ENCODE assay signal across 10 mouse cellular contexts in the genomic region with DNA sequence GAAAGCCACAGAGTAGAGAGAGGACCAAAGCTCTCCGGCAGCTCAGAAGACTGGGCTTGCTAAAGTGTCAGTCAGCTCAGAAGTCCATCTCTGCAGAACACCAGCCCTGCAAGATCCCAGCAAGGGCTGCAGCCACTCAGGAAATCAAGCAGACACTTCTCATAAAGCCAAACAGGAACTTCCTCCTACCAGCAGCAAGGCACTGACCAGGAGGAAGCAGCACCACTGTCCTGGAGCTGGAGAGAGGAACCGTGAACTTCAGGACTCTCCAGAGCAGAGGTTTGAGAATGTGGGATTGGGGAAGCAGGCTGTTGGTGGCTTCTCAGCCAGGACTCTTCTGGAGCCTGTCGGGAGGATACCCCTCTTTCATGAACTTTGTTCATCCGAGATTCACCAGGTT. TPM values are rescaled to one million over a fixed set of nuclear protein-coding genes. Genes with fewer than 3 reads are reported as not detected.
DNase-seq lines count a peak whose midpoint lies in the region; ATAC-seq and TF ChIP-seq lines count a peak whose summit lies in the region.
"Had no signal": no experiment of that assay in that cellular context is flagged by ENCODE, and none has a peak within 500 bp of the region (broad histone marks: within the 10 kb centered on the region; RNA-seq: fewer than 3 reads in every experiment).

No protein-coding gene starts in this region.

- no peaks in the 10 kb centered on the region for H3K9me3 ChIP-seq in heart, embryonic 11.5 days (replicated peaks; ENCODE audit: control insufficient read depth, low read length)
- H3K9me3 ChIP-seq: embryonic facial prominence, embryonic 13.5 days had no signal

- H3K4me1 ChIP-seq in kidney, adult 2 months (ENCODE audit: control insufficient read depth, insufficient read depth, low read length) = peaks cover 5% of the 10 kb centered on the region
- H3K4me1 ChIP-seq in bone marrow macrophage, adult 2 months (ENCODE audit: control insufficient read depth, insufficient read depth, low read length) = peaks cover 44% of the 10 kb centered on the region
- H3K4me1 ChIP-seq in heart, embryonic 11.5 days (ENCODE audit: control insufficient read depth, insufficient read depth, low read length) = peaks cover 17% of the 10 kb centered on the region

- ATAC-seq in heart, embryonic 11.5 days (replicated peaks; ENCODE audit: insufficient number of reproducible peaks, low FRiP score, low TSS enrichment) = no peak

- H3K27me3 ChIP-seq in kidney, adult 2 months (replicated peaks; ENCODE audit: control insufficient read depth, insufficient read depth, low read length) = no peaks in the 10 kb centered on the region
- H3K27me3 ChIP-seq in heart, embryonic 11.5 days (ENCODE audit: control insufficient read depth, insufficient read depth, low read length) = peaks cover 5% of the 10 kb centered on the region; the same call in 1 of the 2 replicates

- WGBS in kidney, adult 2 months = 53% methylated on average over 4 of the region's 4 CpGs
- 52% methylated on average over 4 of the region's 4 CpGs for WGBS in heart, embryonic 11.5 days (ENCODE audit: insufficient replicate concordance)

- no peaks in the 10 kb centered on the region for H3K36me3 ChIP-seq in kidney, adult 2 months (ENCODE audit: control insufficient read depth, insufficient read depth, low read length)
- no peaks in the 10 kb centered on the region for H3K36me3 ChIP-seq in heart, embryonic 11.5 days (ENCODE audit: control insufficient read depth, insufficient read depth, low read length)
- H3K36me3 ChIP-seq: embryonic facial prominence, embryonic 13.5 days had no signal

- no peak for TF ChIP-seq CTCF in kidney, adult 2 months (conservative IDR thresholded peaks at IDR 0.05; ENCODE audit: insufficient read depth, insufficient read length, low read depth, low read length)
- TF ChIP-seq CTCF in bone marrow macrophage, adult 2 months (IDR thresholded peaks at IDR 0.05; ENCODE audit: low read depth, low read length) = no peak

- H3K9ac ChIP-seq in heart, embryonic 11.5 days (ENCODE audit: low read depth, low read length) = no peak overlapping the region
- H3K9ac ChIP-seq: embryonic facial prominence, embryonic 13.5 days had no signal

- no peak for TF ChIP-seq POLR2A in kidney, adult 2 months (IDR thresholded peaks at IDR 0.05; ENCODE audit: low read depth, low read length)
- no peak for TF ChIP-seq POLR2A in bone marrow macrophage, adult 2 months (IDR thresholded peaks at IDR 0.05; ENCODE audit: borderline replicate concordance, low read depth, low read length)

- no peak overlapping the region for H3K4me3 ChIP-seq in kidney, adult 2 months (ENCODE audit: insufficient read depth, low read depth, low read length)
- peak overlapping the region; percentile 44 for H3K4me3 ChIP-seq in bone marrow macrophage, adult 2 months (ENCODE audit: insufficient read depth, low read length)
- H3K4me3 ChIP-seq in heart, embryonic 11.5 days (ENCODE audit: low read depth, low read length) = no peak overlapping the region
- H3K4me3 ChIP-seq: embryonic facial prominence, embryonic 13.5 days had no signal

- H3K4me2 ChIP-seq in heart, embryonic 11.5 days = peak overlapping the region; percentile 16
- H3K4me2 ChIP-seq: embryonic facial prominence, embryonic 13.5 days had no signal

- peak; percentile 56 for DNase-seq in kidney, adult 2 months
- DNase-seq in kidney, adult 8-10 months = no peak
- DNase-seq in lung, postnatal 25 days (ENCODE audit: low spot score) = peak; percentile 54
- no peak for DNase-seq in cerebellum, adult 11 months
- no peak for DNase-seq in natural killer cell, adult 2 months (ENCODE audit: low spot score in 2 of 2)
- no peak for DNase-seq in ovary, postnatal 14 days (ENCODE audit: low spot score)
- DNase-seq: retina, postnatal 1 day had no signal

- 0 out of 2 replicates have a peak overlapping the region, but pooled peaks have one; percentile 11 for H3K27ac ChIP-seq in kidney, adult 2 months (ENCODE audit: insufficient read depth, low read depth, low read length)
- H3K27ac ChIP-seq in bone marrow macrophage, adult 2 months (ENCODE audit: insufficient read depth, low read depth, low read length) = peak overlapping the region; percentile 92
- peak overlapping the region; percentile 8; the same call in 1 of the 2 replicates for H3K27ac ChIP-seq in heart, embryonic 11.5 days (ENCODE audit: low read depth, low read length)
- H3K27ac ChIP-seq: embryonic facial prominence, embryonic 13.5 days had no signal

RNA-seq across cellular contexts. Expression of a gene that starts 26.9 kb away (rescaled TPM):
- polyA plus RNA-seq in kidney, adult 2 months (2012; rRNA removed) = 1.7 and 4.6 TPM in 2 replicates
- 42.1 and 44.3 TPM in 2 replicates for polyA plus RNA-seq in bone marrow macrophage, adult 2 months (2012; ENCODE audit: insufficient read depth, insufficient read length, missing spikeins)
- polyA plus RNA-seq in heart, embryonic 11.5 days (2014; fragmentation: Nextera tagmentation; extraction: Ambion mirVana) = 0.19 TPM in 1 of 2 replicates, not detected in the other
- polyA plus RNA-seq: embryonic facial prominence, embryonic 13.5 days had no signal

RNA-seq across cellular contexts. Expression of a gene that starts 34.6 kb away (rescaled TPM):
- 10.1 and 10.6 TPM in 2 replicates for polyA plus RNA-seq in kidney, adult 2 months (2012; rRNA removed)
- polyA plus RNA-seq in bone marrow macrophage, adult 2 months (2012; ENCODE audit: insufficient read depth, insufficient read length, missing spikeins) = 2.8 and 3.2 TPM in 2 replicates
- 1.5 and 2.2 TPM in 2 replicates for polyA plus RNA-seq in heart, embryonic 11.5 days (2014; fragmentation: Nextera tagmentation; extraction: Ambion mirVana)

RNA-seq across cellular contexts. Expression of a gene that starts 47.0 kb away (rescaled TPM):
- 66.1 and 73.0 TPM in 2 replicates for polyA plus RNA-seq in kidney, adult 2 months (2012; rRNA removed)
- polyA plus RNA-seq in bone marrow macrophage, adult 2 months (2012; ENCODE audit: insufficient read depth, insufficient read length, missing spikeins) = 31.4 and 32.1 TPM in 2 replicates
- 44.2 and 50.7 TPM in 2 replicates for polyA plus RNA-seq in heart, embryonic 11.5 days (2014; fragmentation: Nextera tagmentation; extraction: Ambion mirVana)

Comparison
In these comparisons a context has a peak if more than half of its experiments do, and no peak if none do; other contexts are left out.
1. DNase-seq: peak in kidney, adult 2 months (single experiment) and lung, postnatal 25 days (single experiment); none in kidney, adult 8-10 months (0 of 2), cerebellum, adult 11 months (single experiment), natural killer cell, adult 2 months (0 of 2) and ovary, postnatal 14 days (single experiment).
2. H3K27ac ChIP-seq: peak in every context shown above with its lines; median percentile 92 in bone marrow macrophage, adult 2 months; 11 in kidney, adult 2 months; 8 in heart, embryonic 11.5 days.